ENCODE assay signal across 8 mouse cellular contexts in the genomic region with DNA sequence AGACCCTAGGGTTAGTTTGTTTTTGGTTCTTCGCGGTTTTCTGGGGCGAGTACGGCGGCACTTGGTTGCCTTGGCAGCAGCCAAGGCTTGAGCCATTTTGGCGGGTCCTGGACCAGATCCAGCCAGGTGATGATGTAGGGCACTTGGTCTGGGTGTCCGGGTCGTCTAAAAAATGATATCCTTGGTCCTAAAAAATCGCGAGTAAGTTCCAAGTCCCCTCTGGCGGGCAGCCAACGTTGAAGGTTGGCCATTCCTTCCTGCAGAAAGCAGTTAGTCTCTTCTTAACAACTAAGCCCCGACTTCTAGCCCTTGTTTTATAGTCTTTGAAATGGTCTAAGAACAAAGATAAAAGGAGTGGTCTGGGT. TPM values are rescaled to one million over a fixed set of nuclear protein-coding genes. Genes with fewer than 3 reads are reported as not detected.
A peak's percentile ranks its signal among the peaks of the same experiment; 100 is the strongest.
DNase-seq lines count a peak whose midpoint lies in the region; ATAC-seq lines count a peak whose summit lies in the region.

No protein-coding gene starts in this region.

- no peaks in the 10 kb centered on the region for H3K36me3 ChIP-seq in liver, embryonic 11.5 days (ENCODE audit: control insufficient read depth, insufficient read depth, low read length)
- peaks cover 27% of the 10 kb centered on the region for H3K36me3 ChIP-seq in heart, embryonic 16.5 days (ENCODE audit: control insufficient read depth, insufficient read depth)
- peaks cover 38% of the 10 kb centered on the region for H3K36me3 ChIP-seq in limb, embryonic 13.5 days
- peaks cover 15% of the 10 kb centered on the region for H3K36me3 ChIP-seq in neural tube, embryonic 12.5 days

- H3K4me3 ChIP-seq in liver, embryonic 11.5 days (ENCODE audit: low read depth, low read length): peak overlapping the region; percentile 77
- peak overlapping the region; percentile 59 for H3K4me3 ChIP-seq in heart, embryonic 16.5 days (ENCODE audit: low read length)
- peak overlapping the region; percentile 47 for H3K4me3 ChIP-seq in limb, embryonic 13.5 days
- peak overlapping the region; percentile 38 for H3K4me3 ChIP-seq in neural tube, embryonic 12.5 days

- no peaks in the 10 kb centered on the region for H3K27me3 ChIP-seq in liver, embryonic 11.5 days (replicated peaks; ENCODE audit: control insufficient read depth, insufficient read depth, low read length)
- no peaks in the 10 kb centered on the region for H3K27me3 ChIP-seq in heart, embryonic 16.5 days (ENCODE audit: control insufficient read depth, insufficient read depth, low read length)
- no peaks in the 10 kb centered on the region for H3K27me3 ChIP-seq in limb, embryonic 13.5 days
- no peaks in the 10 kb centered on the region for H3K27me3 ChIP-seq in neural tube, embryonic 12.5 days (replicated peaks)

- peaks cover 25% of the 10 kb centered on the region; the same call in 1 of the 2 replicates for H3K9me3 ChIP-seq in liver, embryonic 11.5 days (ENCODE audit: control insufficient read depth, low read length)
- peaks cover 27% of the 10 kb centered on the region for H3K9me3 ChIP-seq in heart, embryonic 16.5 days (replicated peaks; ENCODE audit: control insufficient read depth, low read length)
- peaks cover 43% of the 10 kb centered on the region for H3K9me3 ChIP-seq in limb, embryonic 13.5 days
- peaks cover 27% of the 10 kb centered on the region for H3K9me3 ChIP-seq in neural tube, embryonic 12.5 days

- H3K4me1 ChIP-seq in liver, embryonic 11.5 days (replicated peaks; ENCODE audit: control insufficient read depth, insufficient read depth, low read length): no peaks in the 10 kb centered on the region
- H3K4me1 ChIP-seq in heart, embryonic 16.5 days (ENCODE audit: control insufficient read depth, insufficient read depth, low read length): peaks cover 15% of the 10 kb centered on the region
- peaks cover 14% of the 10 kb centered on the region for H3K4me1 ChIP-seq in limb, embryonic 13.5 days
- H3K4me1 ChIP-seq in neural tube, embryonic 12.5 days: peaks cover 5% of the 10 kb centered on the region; the same call in 1 of the 2 replicates

- no peak for DNase-seq in liver, embryonic 11.5 days (ENCODE audit: low spot score)
- DNase-seq in liver: no peak
- DNase-seq in cerebellum, postnatal 10 days: peak; percentile 77 to 79
- DNase-seq in c-Kit-positive CD71-positive TER-119-positive erythroid progenitor cells, embryonic 14.5 days (ENCODE audit: low spot score): no peak

- no peak overlapping the region for H3K27ac ChIP-seq in liver, embryonic 11.5 days (ENCODE audit: low read depth, low read length)
- no peak overlapping the region for H3K27ac ChIP-seq in heart, embryonic 16.5 days (ENCODE audit: low read length)
- peak overlapping the region; percentile 74; the same call in 1 of the 2 replicates for H3K27ac ChIP-seq in limb, embryonic 13.5 days
- no peak overlapping the region for H3K27ac ChIP-seq in neural tube, embryonic 12.5 days

- 66% methylated on average over 13 of the region's 13 CpGs for WGBS in liver, embryonic 11.5 days
- WGBS in heart, embryonic 16.5 days: 54% methylated on average over 13 of the region's 13 CpGs
- 52% methylated on average over 13 of the region's 13 CpGs for WGBS in limb, embryonic 13.5 days
- 31% methylated on average over 13 of the region's 13 CpGs for WGBS in neural tube, embryonic 12.5 days

- no peak for ATAC-seq in liver, embryonic 11.5 days (replicated peaks; ENCODE audit: low FRiP score)
- ATAC-seq in heart, embryonic 16.5 days (replicated peaks; ENCODE audit: extremely low read depth, insufficient read depth, low FRiP score): no peak
- no peak for ATAC-seq in limb, embryonic 13.5 days (ENCODE audit: low FRiP score, low read depth)
- no peak for ATAC-seq in neural tube, embryonic 12.5 days (ENCODE audit: low FRiP score, low read depth)
- ATAC-seq in granulocyte monocyte progenitor cell, adult 5-6 weeks (replicated peaks; ENCODE audit: poor library complexity, severe bottlenecking): no peak

- H3K4me2 ChIP-seq in liver, embryonic 11.5 days: peak overlapping the region; percentile 78
- peak overlapping the region; percentile 83 for H3K4me2 ChIP-seq in heart, embryonic 16.5 days (ENCODE audit: low read depth, low read length)
- H3K4me2 ChIP-seq in limb, embryonic 13.5 days (replicated peaks): peak overlapping the region; percentile 66
- H3K4me2 ChIP-seq in neural tube, embryonic 12.5 days (replicated peaks): peak overlapping the region; percentile 65

- no peak overlapping the region for H3K9ac ChIP-seq in liver, embryonic 11.5 days (ENCODE audit: low read depth, low read length)
- peak overlapping the region; percentile 79 for H3K9ac ChIP-seq in heart, embryonic 16.5 days (ENCODE audit: low read length)
- peak overlapping the region; percentile 65; the same call in 1 of the 2 replicates for H3K9ac ChIP-seq in limb, embryonic 13.5 days
- H3K9ac ChIP-seq in neural tube, embryonic 12.5 days: no peak overlapping the region; the same call in 1 of the 2 replicates

RNA-seq across cellular contexts. Expression of a gene that starts 7.1 kb away (rescaled TPM):
- polyA plus RNA-seq in liver, embryonic 11.5 days (2014; fragmentation: Nextera tagmentation; extraction: Ambion mirVana): 65.5 and 65.9 TPM in 2 replicates
- polyA plus RNA-seq in heart, embryonic 16.5 days (2015; fragmentation: Nextera tagmentation; extraction: Ambion mirVana): 45.3 and 47.0 TPM in 2 replicates
- polyA plus RNA-seq in limb, embryonic 13.5 days (2015; fragmentation: Nextera tagmentation; extraction: Ambion mirVana): 50.7 and 51.5 TPM in 2 replicates
- polyA plus RNA-seq in neural tube, embryonic 12.5 days (2016; fragmentation: Nextera tagmentation; extraction: Ambion mirVana): 64.1 and 64.5 TPM in 2 replicates
- 45.7 and 60.2 TPM in 2 replicates for total RNA-seq in granulocyte monocyte progenitor cell, adult 5-6 weeks (2014; fragmentation: Nextera tagmentation)
- total RNA-seq in granulocyte monocyte progenitor cell, adult 5-6 weeks (2017): 70.6 and 81.4 TPM in 2 replicates

RNA-seq across cellular contexts. Expression of a gene that starts 7.3 kb away (rescaled TPM):
- polyA plus RNA-seq in liver, embryonic 11.5 days (2014; fragmentation: Nextera tagmentation; extraction: Ambion mirVana): 141 and 156 TPM in 2 replicates
- polyA plus RNA-seq in heart, embryonic 16.5 days (2015; fragmentation: Nextera tagmentation; extraction: Ambion mirVana): 60.3 and 64.9 TPM in 2 replicates
- polyA plus RNA-seq in limb, embryonic 13.5 days (2015; fragmentation: Nextera tagmentation; extraction: Ambion mirVana): 74.9 and 81.3 TPM in 2 replicates
- 77.3 and 80.3 TPM in 2 replicates for polyA plus RNA-seq in neural tube, embryonic 12.5 days (2016; fragmentation: Nextera tagmentation; extraction: Ambion mirVana)
- 45.9 and 50.4 TPM in 2 replicates for total RNA-seq in granulocyte monocyte progenitor cell, adult 5-6 weeks (2014; fragmentation: Nextera tagmentation)
- total RNA-seq in granulocyte monocyte progenitor cell, adult 5-6 weeks (2017): 26.2 and 35.9 TPM in 2 replicates

RNA-seq across cellular contexts. Expression of a gene that starts 27.2 kb away (rescaled TPM):
- polyA plus RNA-seq in liver, embryonic 11.5 days (2014; fragmentation: Nextera tagmentation; extraction: Ambion mirVana): 23.2 and 23.5 TPM in 2 replicates
- polyA plus RNA-seq in heart, embryonic 16.5 days (2015; fragmentation: Nextera tagmentation; extraction: Ambion mirVana): 18.1 and 25.8 TPM in 2 replicates
- 12.5 and 19.3 TPM in 2 replicates for polyA plus RNA-seq in limb, embryonic 13.5 days (2015; fragmentation: Nextera tagmentation; extraction: Ambion mirVana)
- polyA plus RNA-seq in neural tube, embryonic 12.5 days (2016; fragmentation: Nextera tagmentation; extraction: Ambion mirVana): 5.2 and 7.7 TPM in 2 replicates
- 46.9 and 56.7 TPM in 2 replicates for total RNA-seq in granulocyte monocyte progenitor cell, adult 5-6 weeks (2014; fragmentation: Nextera tagmentation)
- 292 and 344 TPM in 2 replicates for total RNA-seq in granulocyte monocyte progenitor cell, adult 5-6 weeks (2017)

Comparison
In these comparisons a context has a peak if more than half of its experiments do, and no peak if none do; other contexts are left out.
1. DNase-seq: peak in cerebellum, postnatal 10 days (2 of 2); none in liver, embryonic 11.5 days (single experiment), liver (single experiment) and c-Kit-positive CD71-positive TER-119-positive erythroid progenitor cells, embryonic 14.5 days (single experiment).
2. H3K9ac ChIP-seq: peak in heart, embryonic 16.5 days (single experiment) and limb, embryonic 13.5 days (single experiment); none in liver, embryonic 11.5 days (single experiment) and neural tube, embryonic 12.5 days (single experiment).
3. Peak in every context shown above with its lines, with median percentiles within 50 percentile points of each other: H3K4me2 ChIP-seq and H3K4me3 ChIP-seq.